Mouse (Mus musculus) bone marrow, adult 2 months (tissue): ENCODE results near the gene Cog7.

Experiments
- CTCF ChIP-seq: fragments of 200-500 bp; IDR thresholded peaks from 2 replicates; pipeline ENCODE4 v1.5.1; 2011; ENCODE audit warnings: low read length, control low read depth; ENCODE audit not compliant: control insufficient read depth, insufficient read depth
- POLR2A ChIP-seq: fragments of 200-500 bp; IDR thresholded peaks from 2 replicates; pipeline ENCODE4 v1.6.1; 2011; ENCODE audit warnings: low read depth, mild to moderate bottlenecking, control low read depth, low read length, borderline replicate concordance; ENCODE audit not compliant: control insufficient read depth

GRCm38 (mm10) chr7:121873998-121874397 lies 107.5 kb downstream of the Cog7 start:
- TF ChIP-seq CTCF (no peak), POLR2A (no peak)
